Mouse (Mus musculus) C2C12 (cell line): ENCODE measurements around the gene Olfr281. TPM values are rescaled to one million over a fixed set of nuclear protein-coding genes. Genes with fewer than 3 reads are reported as not detected.
"Not testable (repeated sequence)": the region's sequence is repeated elsewhere in the genome, so short reads cannot be mapped to it uniquely, and the experiment has no call there.

Experiments used
- H3K27me3 ChIP-seq: one replicate; pipeline ENCODE4 v1.6.1; 2011; ENCODE audit not compliant: control insufficient read depth, insufficient read depth, insufficient read length
- H3K36me3 ChIP-seq: one replicate; pipeline ENCODE4 v1.6.1; 2011; ENCODE audit not compliant: control insufficient read depth, insufficient read depth
- H3K4me3 ChIP-seq: one replicate; pipeline ENCODE4 v1.5.1; 2011; ENCODE audit warnings: mild to moderate bottlenecking, control low read depth; ENCODE audit not compliant: poor library complexity, insufficient read depth, severe bottlenecking
- H3K79me2 ChIP-seq: one replicate; pipeline ENCODE4 v1.6.1; 2011; ENCODE audit not compliant: control insufficient read depth, insufficient read depth
- H3K79me3 ChIP-seq: one replicate; pipeline ENCODE4 v1.6.1; 2011; ENCODE audit warnings: low read depth, control low read depth
- H3ac ChIP-seq: one replicate; pipeline ENCODE3; 2011; ENCODE audit warnings: low read depth; ENCODE audit not compliant: control insufficient read depth, insufficient read length
- CEBPB ChIP-seq: IDR thresholded peaks from one replicate; pipeline ENCODE4 v1.6.1; 2011; ENCODE audit warnings: low read depth, mild to moderate bottlenecking, control low read depth, moderate library complexity
- CTCF ChIP-seq: IDR thresholded peaks from one replicate; pipeline ENCODE4 v1.5.1; 2011; ENCODE audit not compliant: control insufficient read depth, insufficient read depth, insufficient read length
- FOSL1 ChIP-seq: IDR thresholded peaks from one replicate; pipeline ENCODE4 v1.8.0; 2011; ENCODE audit warnings: mild to moderate bottlenecking, low read length; ENCODE audit not compliant: poor library complexity, insufficient read depth, severe bottlenecking
- MAX ChIP-seq: IDR thresholded peaks from one replicate; pipeline ENCODE4 v1.6.1; 2011; ENCODE audit warnings: mild to moderate bottlenecking, control low read depth
- MYOD1 ChIP-seq: IDR thresholded peaks from one replicate; pipeline ENCODE4 v1.6.1; 2011; ENCODE audit warnings: low read depth; ENCODE audit not compliant: control insufficient read depth, insufficient read length
- MYOG ChIP-seq: IDR thresholded peaks from one replicate; pipeline ENCODE4 v1.6.1; 2011; ENCODE audit not compliant: control insufficient read depth, insufficient read length; ENCODE audit errors: extremely low read depth
- USF1 ChIP-seq: IDR thresholded peaks from one replicate; pipeline ENCODE4 v1.6.1; 2011; ENCODE audit warnings: low read depth, mild to moderate bottlenecking, control low read depth, moderate library complexity
- long read RNA-seq, 2 experiments: library from polyadenylated mRNA; unstranded; transcript quantifications; one replicate each; pipeline ENCODE4 v2.0.0; 2019 to 2020
- polyA plus RNA-seq: library from polyadenylated mRNA; unstranded; fragments of >200 nt; fragmentation: generic; extraction: Trizol; gene quantifications from one replicate; pipeline ENCODE4 v1.2.1, GENCODE M21; 2012; ENCODE audit warnings: missing spikeins

Gene Olfr281
- polyA plus RNA-seq, result not detected
- long read RNA-seq, experiment 1, result 0 reads
- long read RNA-seq, experiment 2, result 0 reads

DNA sequence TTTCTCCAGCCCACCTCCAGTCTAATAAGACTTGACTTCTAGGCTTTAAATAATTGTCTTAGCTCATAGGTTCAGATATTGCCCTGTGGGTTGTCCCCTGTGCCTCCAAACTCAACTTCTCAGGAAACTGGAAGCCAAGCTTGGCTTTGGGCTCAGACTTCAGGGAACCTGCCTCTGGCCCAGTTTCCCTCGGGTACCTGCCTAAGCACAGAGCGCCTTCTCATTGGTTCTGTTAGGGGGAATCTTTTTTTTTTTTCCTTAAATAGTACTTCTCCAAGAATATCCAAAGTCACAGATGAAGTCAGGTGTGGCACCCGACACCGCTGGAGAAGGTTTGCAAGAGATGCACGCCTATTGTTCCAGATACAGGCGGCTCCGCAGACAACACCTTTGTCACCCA lies at the start of gene Olfr281:
Olfr281 (plus strand) TSS at position 301 of the 400 bp plus-strand sequence.
- H3K36me3 ChIP-seq, result no peaks in the 10 kb centered on the region
- H3K79me2 ChIP-seq, result no peaks in the 10 kb centered on the region
- H3K4me3 ChIP-seq, result no peak within 1 kb of the TSS
- H3K27me3 ChIP-seq, result peaks cover 45% of the 10 kb centered on the region
- H3ac ChIP-seq, result no peak within 1 kb of the TSS
- H3K79me3 ChIP-seq, result no peaks in the 10 kb centered on the region
- TF ChIP-seq MYOD1, result no peak
- no peak for TF ChIP-seq MYOG
- no peak for TF ChIP-seq CEBPB
- TF ChIP-seq FOSL1, result no peak
- no peak for TF ChIP-seq USF1
- TF ChIP-seq CTCF, result no peak
- no peak for TF ChIP-seq MAX

DNA sequence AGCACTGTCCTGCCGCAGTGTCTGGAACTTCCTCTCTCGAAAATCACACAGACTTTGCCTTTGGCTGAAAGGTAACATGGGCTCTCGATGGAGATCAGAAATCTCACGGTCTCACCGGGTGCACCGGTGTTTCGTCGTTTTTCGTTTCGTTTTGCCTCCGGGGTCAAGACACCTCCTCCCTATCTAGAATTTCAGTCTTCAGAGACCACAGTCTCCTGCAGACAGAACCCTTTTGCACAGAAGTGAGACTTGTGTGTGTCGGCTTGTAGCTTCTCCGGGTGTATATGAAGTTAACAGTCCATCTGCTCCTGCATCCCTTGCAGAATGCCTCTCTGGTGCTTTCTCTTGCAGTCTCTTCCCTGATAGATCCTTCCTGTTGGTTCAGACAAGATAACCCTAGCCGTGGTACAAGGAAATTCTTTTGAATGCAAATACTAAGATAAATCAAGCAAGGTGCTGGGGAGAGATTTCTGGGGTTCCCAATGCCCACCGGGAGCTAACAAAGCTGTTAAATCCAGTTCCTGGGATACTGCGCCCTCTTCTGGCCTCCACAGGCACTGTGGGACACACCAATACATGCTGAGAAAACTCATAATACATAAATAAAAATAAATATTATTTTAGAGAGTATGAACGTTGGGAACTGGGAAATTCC lies 43.9 kb upstream of the Olfr281 start:
- no peaks in the 10 kb centered on the region for H3K79me2 ChIP-seq
- H3ac ChIP-seq, result peak overlapping the region; percentile 40
- H3K4me3 ChIP-seq, result no peak overlapping the region
- H3K27me3 ChIP-seq, result peaks cover 7% of the 10 kb centered on the region
- no peaks in the 10 kb centered on the region for H3K79me3 ChIP-seq
- TF ChIP-seq CTCF, result peak; percentile 3
- no peak for TF ChIP-seq MYOD1
- TF ChIP-seq MAX, result no peak
- H3K36me3 ChIP-seq, result no peaks in the 10 kb centered on the region

DNA sequence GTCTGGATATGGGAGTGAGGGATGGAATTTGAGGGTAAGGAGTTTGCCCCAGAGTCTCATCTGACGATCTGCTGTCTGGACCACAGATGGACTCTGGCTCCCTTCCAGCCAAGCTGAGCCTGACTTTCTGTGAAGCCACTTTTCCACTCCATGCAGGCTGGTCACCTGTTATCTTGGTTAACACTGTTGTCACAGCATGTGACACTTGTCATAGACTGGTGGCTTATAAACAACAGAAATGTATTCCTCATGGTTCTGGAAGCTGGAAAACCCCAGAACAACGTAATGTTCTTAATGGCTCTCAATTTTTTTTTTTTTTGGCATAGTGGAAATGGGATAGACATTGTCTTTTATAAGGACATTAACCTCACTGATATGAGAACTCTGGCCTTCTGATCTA lies 42.8 kb upstream of the Olfr281 start:
- Histone ChIP-seq H3ac (no peak overlapping the region), H3K27me3 (peaks cover 15% of the 10 kb centered on the region), H3K79me2 (no peaks in the 10 kb centered on the region), H3K4me3 (no peak overlapping the region), H3K36me3 (no peaks in the 10 kb centered on the region), H3K79me3 (no peaks in the 10 kb centered on the region)
- no peak for TF ChIP-seq CEBPB
- TF ChIP-seq MYOG, result no peak
- TF ChIP-seq FOSL1, result no peak
- no peak for TF ChIP-seq MYOD1
- no peak for TF ChIP-seq MAX
- no peak for TF ChIP-seq USF1
- no peak for TF ChIP-seq CTCF

DNA sequence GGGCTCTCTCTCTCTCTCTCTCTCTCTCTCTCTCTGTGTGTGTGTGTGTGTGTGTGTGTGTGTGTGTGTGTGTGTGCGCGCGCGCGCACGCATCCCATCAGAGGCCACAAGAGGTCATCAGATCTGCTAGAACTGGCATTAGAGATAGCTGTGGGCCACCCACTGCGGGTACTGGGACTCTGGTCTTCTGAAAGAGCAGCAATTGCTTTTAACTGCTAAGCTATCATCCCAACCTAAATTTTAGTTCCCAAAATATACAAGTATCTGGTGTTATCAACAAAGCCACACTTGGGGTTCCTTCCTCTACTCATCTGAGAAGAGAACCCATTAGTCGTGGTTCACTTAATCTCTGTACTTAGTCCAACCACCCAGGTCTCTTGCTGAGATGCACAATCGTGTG lies 42.1 kb upstream of the Olfr281 start:
- H3K79me2 ChIP-seq, result no peaks in the 10 kb centered on the region
- no peak overlapping the region for H3K4me3 ChIP-seq
- no peaks in the 10 kb centered on the region for H3K36me3 ChIP-seq
- TF ChIP-seq MAX (no peak), USF1 (no peak), CTCF (no peak), CEBPB (no peak), MYOD1 (no peak), FOSL1 (no peak), MYOG (no peak)
- no peak overlapping the region for H3ac ChIP-seq
- H3K27me3 ChIP-seq, result peaks cover 19% of the 10 kb centered on the region
- H3K79me3 ChIP-seq, result no peaks in the 10 kb centered on the region

DNA sequence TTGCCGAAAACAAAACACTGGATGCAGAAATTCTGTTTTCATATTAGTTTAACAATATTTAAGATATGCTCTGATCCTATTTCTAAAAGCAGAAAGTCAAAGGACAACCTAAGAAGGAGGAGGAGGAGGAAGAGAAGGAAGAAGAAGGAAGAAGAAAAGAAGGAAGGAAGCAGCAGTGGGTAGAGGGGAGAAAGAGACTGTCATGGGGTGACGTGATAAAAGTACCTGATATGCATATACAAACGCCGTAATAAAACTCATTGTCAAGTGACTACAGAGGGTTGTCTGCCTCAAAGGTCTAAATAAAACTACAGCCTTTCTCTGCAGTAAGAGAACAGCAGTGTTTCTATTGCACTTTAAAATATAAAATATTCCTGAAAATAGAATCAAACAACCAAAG lies 36.4 kb upstream of the Olfr281 start:
- Histone ChIP-seq H3K4me3 (no peak overlapping the region), H3K79me2 (no peaks in the 10 kb centered on the region), H3K36me3 (no peaks in the 10 kb centered on the region), H3K79me3 (no peaks in the 10 kb centered on the region), H3ac (no peak overlapping the region), H3K27me3 (peaks cover 32% of the 10 kb centered on the region)
- no peak for TF ChIP-seq MYOG
- TF ChIP-seq USF1, result no peak
- no peak for TF ChIP-seq CTCF
- no peak for TF ChIP-seq FOSL1
- TF ChIP-seq CEBPB, result no peak
- TF ChIP-seq MAX, result no peak
- TF ChIP-seq MYOD1, result no peak

DNA sequence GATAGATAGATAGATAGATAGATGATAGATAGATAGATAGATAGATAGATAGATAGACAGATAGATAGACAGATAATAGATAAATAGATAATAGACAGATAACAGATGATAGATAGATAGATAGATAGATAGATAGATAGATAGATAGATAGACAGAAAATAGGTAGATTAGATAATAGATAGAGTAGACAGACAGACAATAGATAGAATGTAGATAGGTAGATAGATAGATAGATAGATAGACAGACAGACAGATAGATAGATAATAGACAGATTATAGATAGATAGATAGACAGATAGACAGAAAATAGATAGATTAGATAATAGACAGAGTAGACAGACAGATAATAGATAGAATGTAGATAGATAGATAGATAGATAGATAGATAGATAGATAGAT lies 35.6 kb upstream of the Olfr281 start:
- not testable (repeated sequence) for H3K79me3 ChIP-seq, H3K79me2 ChIP-seq, H3K36me3 ChIP-seq, H3ac ChIP-seq, H3K4me3 ChIP-seq
- H3K27me3 ChIP-seq, result peaks cover 33% of the 10 kb centered on the region

DNA sequence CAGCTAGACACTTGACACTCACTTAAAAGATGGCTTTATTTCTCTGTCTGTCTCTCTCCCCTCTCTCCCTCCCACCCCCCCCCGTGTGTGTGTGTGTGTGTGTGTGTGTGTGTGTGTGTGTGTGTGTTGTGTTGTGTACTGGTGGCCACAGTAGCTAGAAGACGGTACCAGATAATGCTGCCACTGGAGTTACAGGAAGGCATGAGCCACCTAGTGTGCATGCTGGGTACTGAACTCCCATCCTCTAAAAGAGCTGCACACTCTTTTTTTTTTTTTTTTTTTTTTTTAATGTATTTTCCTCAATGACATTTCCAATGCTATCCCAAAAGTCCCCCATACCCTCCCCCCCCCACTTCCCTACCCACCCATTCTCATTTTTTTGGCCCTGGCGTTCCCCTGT lies 35.1 kb upstream of the Olfr281 start:
- H3K79me2 ChIP-seq, H3K79me3 ChIP-seq, H3ac ChIP-seq, H3K36me3 ChIP-seq, H3K4me3 ChIP-seq: not testable (repeated sequence)
- H3K27me3 ChIP-seq, result peaks cover 37% of the 10 kb centered on the region
